Mouse (Mus musculus): ENCODE results near the gene Camk2b.
"Not testable (repeated sequence)": the region's sequence is repeated elsewhere in the genome, so short reads cannot be mapped to it uniquely, and the experiment has no call there.

Camk2b gene

GRCm38 (mm10) chr11:6066176-6066575 lies at the start of gene Camk2b:
Gene Camk2b, minus strand, starts transcription at chr11:6066362.
- DNase-seq (ENCODE audit: low read depth, low spot score), result no peak

DNA sequence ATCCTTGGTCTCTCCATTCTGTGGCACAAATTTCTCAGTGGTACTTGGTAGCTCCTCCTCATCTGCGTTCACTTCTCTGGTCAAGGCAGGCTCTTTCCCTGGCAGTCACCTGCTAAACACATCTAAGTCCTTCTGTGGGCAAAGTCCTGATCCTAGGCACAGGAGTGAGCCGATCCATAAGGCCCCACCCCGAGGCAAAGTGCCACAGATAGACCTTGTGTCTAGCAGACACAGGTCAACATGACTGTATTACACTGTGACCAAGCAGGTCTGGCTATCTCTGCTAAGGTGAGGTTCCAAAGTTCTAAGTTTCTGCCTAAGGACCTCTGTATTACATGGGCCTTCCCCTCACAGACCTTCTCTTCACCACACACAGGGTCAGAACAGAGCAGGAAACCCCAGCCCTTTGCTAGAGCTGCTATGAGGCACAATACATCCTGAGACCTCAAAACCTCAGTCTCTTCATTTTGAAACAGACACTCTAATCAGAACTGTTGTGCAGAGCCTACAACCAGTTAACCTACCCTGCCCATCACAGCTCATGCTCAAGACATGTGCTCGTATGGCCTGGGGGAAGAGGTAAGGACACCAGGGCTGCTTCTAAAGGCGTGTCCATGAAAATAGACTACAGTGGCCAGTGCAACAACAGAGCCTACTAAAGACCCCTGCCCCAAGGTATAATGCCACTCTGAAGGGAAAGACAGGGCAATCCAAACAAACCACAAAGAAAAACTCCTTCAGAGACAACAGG lies 45.7 kb upstream of the Camk2b start:
- DNase-seq (ENCODE audit: low read depth, low spot score), result no peak

DNA sequence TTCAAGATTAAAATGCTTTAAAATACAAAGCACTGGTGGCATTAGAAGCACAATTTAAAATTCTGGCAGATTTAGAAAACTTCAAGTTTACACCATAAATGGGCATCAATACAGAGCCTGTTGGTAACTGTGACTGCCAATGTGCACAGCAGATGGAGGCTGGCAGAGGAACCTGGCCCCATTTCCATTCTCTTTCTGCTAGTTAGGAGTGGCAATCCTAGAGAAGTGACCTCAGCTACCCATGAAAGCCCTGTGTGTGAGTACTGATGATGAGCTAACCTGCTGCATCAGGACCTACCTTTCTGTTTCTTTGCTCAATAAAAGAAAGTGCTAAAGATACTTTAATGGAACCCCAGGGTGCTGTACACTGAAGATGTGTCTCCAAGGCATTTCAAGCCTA lies 43.8 kb upstream of the Camk2b start:
- no peak for DNase-seq (ENCODE audit: low read depth, low spot score)

DNA sequence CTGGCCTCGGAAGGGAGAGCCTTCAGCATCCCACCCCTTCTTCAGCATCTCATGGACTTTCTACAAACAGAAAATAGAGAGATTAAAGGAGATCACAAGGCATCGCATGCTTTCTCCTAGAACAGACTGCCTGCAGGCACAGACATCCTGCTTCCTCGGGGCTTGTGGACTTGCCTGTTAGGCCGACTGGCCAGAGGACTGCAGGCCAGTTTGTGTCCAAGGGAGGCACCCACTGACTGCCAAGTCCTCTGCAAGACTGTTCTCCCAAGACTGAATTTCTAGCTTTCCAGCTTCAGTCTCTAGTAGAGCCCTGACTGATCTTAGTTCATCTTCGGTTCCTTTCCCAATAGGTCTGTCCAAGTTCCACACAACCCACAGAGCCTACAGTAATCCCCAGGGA lies 42.1 kb upstream of the Camk2b start:
- no peak for DNase-seq (ENCODE audit: low read depth, low spot score)

- DNase-seq (ENCODE audit: low read depth, low spot score), result no peak
Observed at GRCm38 (mm10) chr11:6107722-6108121, 41.6 kb upstream of the Camk2b start.

DNA sequence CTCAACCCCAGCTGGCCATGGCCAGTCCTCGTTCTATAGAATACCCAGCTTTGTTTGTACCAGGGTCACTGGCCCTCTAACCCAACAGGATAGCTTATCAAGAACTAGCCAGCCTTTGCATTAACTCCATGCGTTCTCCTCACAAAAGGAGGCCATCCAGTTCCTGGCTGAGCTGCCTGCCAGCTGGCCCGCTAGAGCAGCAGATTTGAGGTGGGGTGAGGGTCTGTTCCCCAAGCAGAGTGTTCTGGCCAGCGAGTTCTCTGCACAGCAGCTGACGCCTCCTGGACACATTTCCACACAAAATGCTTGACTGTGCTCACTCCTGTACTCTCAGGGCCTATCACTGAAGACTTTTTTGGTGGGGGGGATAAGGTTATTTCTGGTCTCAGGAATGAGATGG lies 38.6 kb upstream of the Camk2b start:
- DNase-seq (ENCODE audit: low read depth, low spot score), result no peak

DNA sequence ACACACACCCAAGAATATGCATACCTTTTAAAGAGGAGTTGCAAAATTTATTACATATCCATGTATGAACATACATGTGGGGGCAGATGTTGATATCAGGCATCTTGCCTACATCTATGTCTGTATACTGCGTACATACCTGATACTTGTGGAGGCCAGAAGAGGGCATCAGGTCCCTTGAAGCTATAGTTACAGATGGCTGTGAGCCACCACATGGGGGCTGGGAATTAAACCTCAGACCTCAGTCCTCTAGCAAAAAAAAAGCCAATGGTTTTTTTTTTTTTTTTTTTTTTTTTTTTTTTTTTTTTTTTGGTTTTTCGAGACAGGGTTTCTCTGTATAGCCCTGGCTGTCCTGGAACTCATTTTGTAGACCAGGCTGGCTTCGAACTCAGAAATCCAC lies 30.5 kb upstream of the Camk2b start:
- DNase-seq (ENCODE audit: low read depth, low spot score), result not testable (repeated sequence)

DNA sequence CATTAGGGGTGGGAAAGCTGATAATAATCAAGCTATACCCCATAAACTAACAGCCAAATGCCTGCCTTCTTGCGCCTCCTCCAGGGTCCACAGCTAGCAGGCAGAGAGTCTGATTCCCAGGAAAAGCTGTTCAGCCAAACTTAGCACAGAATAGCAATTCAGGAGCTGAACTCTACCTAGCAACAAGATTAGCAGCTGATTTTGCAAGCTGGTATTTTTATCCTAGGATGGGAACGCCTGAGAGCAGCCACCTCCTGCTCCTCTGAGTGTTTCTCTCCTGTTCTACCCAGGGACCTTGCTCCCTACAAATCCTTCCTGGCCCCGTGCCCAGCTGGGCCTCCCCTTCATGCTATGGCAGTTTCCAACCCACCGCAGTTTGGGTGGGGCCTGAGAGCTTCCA lies 20.8 kb upstream of the Camk2b start:
- DNase-seq (ENCODE audit: low read depth, low spot score), result no peak

DNA sequence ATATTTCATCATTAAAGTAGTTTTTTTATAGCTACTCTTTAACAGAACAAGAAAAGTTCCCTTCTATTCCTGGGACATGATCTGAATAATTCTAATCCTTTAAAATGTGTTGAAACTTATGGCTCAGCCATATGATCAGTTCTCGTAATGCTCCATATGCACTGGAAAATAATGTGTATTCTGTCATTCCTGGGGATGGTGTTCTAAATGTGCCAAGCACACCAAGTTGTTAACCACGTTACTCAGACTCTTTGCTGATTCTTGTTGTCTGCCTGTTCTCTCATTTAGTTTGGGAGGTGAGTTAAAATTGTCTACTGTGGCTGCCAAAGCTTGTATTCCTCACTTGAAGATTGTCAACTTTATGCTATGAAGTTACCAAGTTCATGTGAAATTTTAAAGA lies 12.6 kb upstream of the Camk2b start:
- no peak for DNase-seq (ENCODE audit: low read depth, low spot score)

DNA sequence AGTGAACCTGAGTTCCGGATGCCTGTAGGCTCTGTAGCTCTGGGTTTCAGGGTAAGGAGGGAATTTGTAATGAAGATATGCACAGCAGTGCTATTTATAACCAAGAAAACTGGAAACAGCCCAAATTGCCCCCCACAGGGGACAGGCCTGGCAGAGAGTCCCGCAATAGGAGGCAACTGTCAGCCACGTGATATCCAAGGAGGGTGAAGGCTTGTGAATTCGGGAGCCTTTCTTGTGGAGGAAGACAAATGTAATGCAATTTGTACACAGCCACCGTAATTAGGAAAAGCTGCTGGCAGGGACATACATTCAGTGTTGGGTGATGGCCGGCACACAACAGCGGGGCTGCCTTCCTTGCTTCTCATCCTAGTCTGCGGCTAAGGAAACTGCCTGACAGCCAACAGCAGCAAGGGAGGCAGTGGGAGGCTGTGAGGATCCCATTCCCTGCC lies 9.5 kb upstream of the Camk2b start:
- no peak for DNase-seq (ENCODE audit: low read depth, low spot score)

GRCm38 (mm10) chr11:6068181-6068957 lies 2.2 kb upstream of the Camk2b start:
- no peak for DNase-seq (ENCODE audit: low read depth, low spot score)

- DNase-seq (ENCODE audit: low read depth, low spot score), result no peak
Observed at GRCm38 (mm10) chr11:6067160-6067559, 998 bp upstream of the Camk2b start.

GRCm38 (mm10) chr11:6065551-6066121 lies 526 bp downstream of the Camk2b start:
- no peak for DNase-seq (ENCODE audit: low read depth, low spot score)

GRCm38 (mm10) chr11:6065046-6065521 lies 1.1 kb downstream of the Camk2b start:
- no peak for DNase-seq (ENCODE audit: low read depth, low spot score)

DNA sequence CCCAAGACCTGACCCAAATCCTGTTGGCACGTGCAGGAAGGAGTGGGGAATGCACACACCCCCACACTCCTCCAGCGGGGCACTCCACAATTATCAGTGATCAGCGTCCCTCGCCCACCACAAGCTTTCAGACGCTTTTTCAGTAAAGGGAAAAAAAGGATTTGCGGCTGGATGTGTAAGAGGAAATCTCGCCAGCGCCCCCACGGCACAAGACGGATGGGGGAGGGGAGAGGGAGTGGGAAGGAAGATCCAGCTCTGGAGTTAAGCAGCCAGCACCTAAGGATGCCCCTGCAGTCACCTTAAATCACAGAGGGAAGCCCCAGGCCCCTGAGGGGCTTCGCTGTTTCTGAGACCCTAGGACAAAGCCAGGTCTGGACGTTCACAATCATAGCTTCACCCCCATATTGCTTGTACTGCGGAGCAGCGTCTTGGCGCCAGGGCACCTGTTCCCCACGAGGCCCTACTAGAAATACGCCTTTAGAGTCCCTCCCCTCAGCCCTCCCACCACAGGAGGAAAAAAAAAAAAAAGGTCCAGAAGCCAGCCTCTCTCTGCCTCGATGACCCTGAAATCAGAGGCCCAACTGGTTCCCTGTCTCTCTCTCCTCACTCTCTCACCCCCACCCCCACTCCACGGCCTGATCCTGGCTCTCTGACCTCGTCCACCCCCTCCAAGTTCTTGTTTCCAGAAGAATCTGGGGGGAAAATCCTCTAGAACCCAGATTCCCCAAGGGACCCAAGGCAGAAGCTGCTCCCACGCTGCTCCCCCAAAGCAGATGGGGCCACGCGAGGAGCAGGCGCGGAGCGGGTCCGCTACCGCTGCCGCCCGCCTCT lies 1.7 kb downstream of the Camk2b start:
- no peak for DNase-seq (ENCODE audit: low read depth, low spot score)

DNA sequence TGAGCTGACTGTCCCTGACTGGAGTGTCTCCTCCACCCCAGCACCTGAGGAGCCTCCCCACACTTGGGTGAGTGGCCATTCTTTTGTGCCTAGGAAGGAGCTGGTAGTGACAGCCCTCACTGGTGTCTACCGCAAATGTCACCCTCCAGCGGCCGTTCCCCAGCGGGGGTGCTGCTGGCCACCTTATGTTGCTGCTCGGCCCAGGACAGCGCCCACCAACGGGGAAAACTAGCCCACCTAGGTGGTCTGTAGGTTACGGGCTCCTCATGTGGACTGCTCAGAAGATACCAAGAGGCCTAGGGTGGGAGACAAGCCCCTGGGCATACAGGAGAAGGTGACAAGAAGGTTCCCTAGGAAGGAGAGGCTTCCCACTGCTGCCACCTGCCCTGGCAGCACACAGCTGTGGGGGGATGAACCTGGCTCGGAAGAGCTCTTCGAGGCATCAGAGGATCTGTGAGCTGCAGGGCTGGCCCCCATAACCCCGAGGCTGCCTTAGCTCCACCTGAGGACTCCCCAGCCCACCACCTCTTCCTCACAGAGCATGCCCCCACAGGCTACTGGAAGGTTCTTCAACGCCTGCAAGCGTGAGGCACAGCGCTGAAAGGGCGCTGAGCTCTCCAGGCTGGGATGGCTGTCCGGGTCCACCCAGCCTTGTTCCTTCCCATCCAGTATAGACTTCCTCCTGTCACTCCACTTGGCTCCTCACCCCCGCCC lies 2.5 kb downstream of the Camk2b start:
- DNase-seq (ENCODE audit: low read depth, low spot score), result no peak

GRCm38 (mm10) chr11:6063065-6063464 lies 3.1 kb downstream of the Camk2b start:
- no peak for DNase-seq (ENCODE audit: low read depth, low spot score)

- no peak for DNase-seq (ENCODE audit: low read depth, low spot score)
Observed at GRCm38 (mm10) chr11:6062329-6062728, 3.8 kb downstream of the Camk2b start.

GRCm38 (mm10) chr11:6061891-6062290 lies 4.3 kb downstream of the Camk2b start:
- no peak for DNase-seq (ENCODE audit: low read depth, low spot score)

DNA sequence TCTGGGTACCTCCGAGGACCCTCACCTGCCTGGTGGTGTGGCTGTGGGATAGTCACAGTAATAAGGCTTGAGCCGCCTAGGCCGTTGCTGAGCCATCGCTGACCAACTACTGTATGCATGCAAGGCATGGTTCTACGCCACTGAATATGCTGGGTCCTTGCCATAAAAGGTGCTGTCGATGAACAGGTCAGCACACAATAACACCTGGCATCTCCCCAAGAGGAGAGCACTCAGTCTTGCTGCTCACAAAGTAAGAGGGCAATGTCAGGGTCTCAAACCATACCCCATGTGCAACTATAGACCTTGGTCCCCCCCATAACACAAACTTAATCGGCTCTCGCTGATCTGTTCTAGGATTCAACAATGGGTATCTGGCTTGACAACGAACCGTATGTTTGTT lies 7.0 kb downstream of the Camk2b start:
- no peak for DNase-seq (ENCODE audit: low read depth, low spot score)

- no peak for DNase-seq (ENCODE audit: low read depth, low spot score)
Observed at GRCm38 (mm10) chr11:6053386-6053785, 12.8 kb downstream of the Camk2b start.
